Mouse (Mus musculus) liver (tissue): ENCODE measurements around the gene Eepd1.
A peak's percentile ranks its signal among the peaks of the same experiment; 100 is the strongest.
"Not testable (repeated sequence)": the region's sequence is repeated elsewhere in the genome, so short reads cannot be mapped to it uniquely, and the experiment has no call there.

ENCODE experiments used
- DNase-seq: peaks from one replicate; pipeline ENCODE4 v3.0.0-alpha.2; 2020; ENCODE audit warnings: mixed read lengths

Eepd1 gene

GRCm38 (mm10) chr9:25481344-25482095, at the start of gene Eepd1:
TSS of gene Eepd1 (plus strand) at chr9:25481547.
- peak; percentile 94 for DNase-seq

- DNase-seq = no peak
Observed at GRCm38 (mm10) chr9:25438836-25439235, 42.5 kb upstream of the Eepd1 start.

- DNase-seq = not testable (repeated sequence)
Observed at GRCm38 (mm10) chr9:25440046-25440445, 41.3 kb upstream of the Eepd1 start.

GRCm38 (mm10) chr9:25442041-25442440, 39.3 kb upstream of the Eepd1 start:
- no peak for DNase-seq

GRCm38 (mm10) chr9:25443029-25443428, 38.3 kb upstream of the Eepd1 start:
- no peak for DNase-seq

GRCm38 (mm10) chr9:25443546-25443945, 37.8 kb upstream of the Eepd1 start:
- no peak for DNase-seq

GRCm38 (mm10) chr9:25450394-25450793, 31.0 kb upstream of the Eepd1 start:
- DNase-seq = no peak

- no peak for DNase-seq
Observed at GRCm38 (mm10) chr9:25455027-25455426, 26.3 kb upstream of the Eepd1 start.

GRCm38 (mm10) chr9:25460835-25461555, 20.4 kb upstream of the Eepd1 start:
- no peak for DNase-seq

- no peak for DNase-seq
Observed at GRCm38 (mm10) chr9:25464305-25464704, 17.0 kb upstream of the Eepd1 start.

- no peak for DNase-seq
Observed at GRCm38 (mm10) chr9:25479392-25480020, 1.8 kb upstream of the Eepd1 start.

GRCm38 (mm10) chr9:25480676-25481075, 671 bp upstream of the Eepd1 start:
- no peak for DNase-seq

- no peak for DNase-seq
Observed at GRCm38 (mm10) chr9:25482322-25482998, 1.1 kb downstream of the Eepd1 start.

GRCm38 (mm10) chr9:25482999-25483347, 1.6 kb downstream of the Eepd1 start:
- no peak for DNase-seq

GRCm38 (mm10) chr9:25483931-25484618, 2.7 kb downstream of the Eepd1 start:
- no peak for DNase-seq

GRCm38 (mm10) chr9:25484619-25484986, 3.3 kb downstream of the Eepd1 start:
- DNase-seq = no peak

- DNase-seq = no peak
Observed at GRCm38 (mm10) chr9:25485006-25485405, 3.7 kb downstream of the Eepd1 start.

GRCm38 (mm10) chr9:25485406-25485805, 4.1 kb downstream of the Eepd1 start:
- no peak for DNase-seq

GRCm38 (mm10) chr9:25486246-25486807, 5.0 kb downstream of the Eepd1 start:
- DNase-seq = no peak

GRCm38 (mm10) chr9:25487446-25488110, 6.2 kb downstream of the Eepd1 start:
- no peak for DNase-seq

- no peak for DNase-seq
Observed at GRCm38 (mm10) chr9:25488581-25488980, 7.2 kb downstream of the Eepd1 start.
